Mouse (Mus musculus): ENCODE data around the gene Gm10100. TPM values are rescaled to one million over a fixed set of nuclear protein-coding genes. Genes with fewer than 3 reads are reported as not detected.
"Not testable (repeated sequence)": the region's sequence is repeated elsewhere in the genome, so short reads cannot be mapped to it uniquely, and the experiment has no call there.

Gm10100 gene
- polyA plus RNA-seq, 1 experiment from 2014 or later = not detected

GRCm38 (mm10) chr10:77728280-77728679 lies 2.0 kb downstream of the Gm10100 start:
- Histone ChIP-seq H3K9me3 (ENCODE audit: low read depth, low read length) (no peaks in the 10 kb centered on the region), H3K4me1 (ENCODE audit: insufficient read depth) (no peaks in the 10 kb centered on the region), H3K9ac (no peak overlapping the region), H3K27ac (ENCODE audit: low read depth) (no peak overlapping the region), H3K4me2 (no peak overlapping the region), H3K36me3 (ENCODE audit: insufficient read depth) (no peaks in the 10 kb centered on the region), H3K27me3 (ENCODE audit: insufficient read depth, low read length) (no peaks in the 10 kb centered on the region), H3K4me3 (ENCODE audit: low read depth, low read length) (no peak overlapping the region)
- DNase-seq (peak; percentile 2), ATAC-seq (ENCODE audit: insufficient read depth) (no peak)
- TF ChIP-seq CTCF (IDR thresholded peaks at IDR 0.05; ENCODE audit: low read depth) = no peak
- WGBS = 57% methylated on average over 4 of the region's 4 CpGs

- Histone ChIP-seq H3K27ac (ENCODE audit: low read depth) (no peak overlapping the region), H3K4me3 (ENCODE audit: low read depth, low read length) (no peak overlapping the region), H3K27me3 (ENCODE audit: insufficient read depth, low read length) (no peaks in the 10 kb centered on the region), H3K36me3 (ENCODE audit: insufficient read depth) (no peaks in the 10 kb centered on the region), H3K9ac (no peak overlapping the region), H3K4me2 (no peak overlapping the region), H3K4me1 (ENCODE audit: insufficient read depth) (no peaks in the 10 kb centered on the region), H3K9me3 (ENCODE audit: low read depth, low read length) (no peaks in the 10 kb centered on the region)
- peak; percentile 48 for TF ChIP-seq CTCF (IDR thresholded peaks at IDR 0.05; ENCODE audit: low read depth)
- ATAC-seq (ENCODE audit: insufficient read depth) (no peak), DNase-seq (peak; percentile 17)
- 46% methylated on average over 4 of the region's 4 CpGs for WGBS
Observed at GRCm38 (mm10) chr10:77729241-77729640, 3.0 kb downstream of the Gm10100 start.

- Histone ChIP-seq H3K4me3 (ENCODE audit: low read depth, low read length) (no peak overlapping the region), H3K27ac (ENCODE audit: low read depth) (no peak overlapping the region), H3K9ac (no peak overlapping the region), H3K27me3 (ENCODE audit: insufficient read depth, low read length) (no peaks in the 10 kb centered on the region), H3K4me2 (no peak overlapping the region), H3K36me3 (ENCODE audit: insufficient read depth) (no peaks in the 10 kb centered on the region), H3K4me1 (ENCODE audit: insufficient read depth) (no peaks in the 10 kb centered on the region), H3K9me3 (ENCODE audit: low read depth, low read length) (0 out of 2 replicates have a peak, but pooled peaks cover 5% of the 10 kb centered on the region)
- TF ChIP-seq CTCF (IDR thresholded peaks at IDR 0.05; ENCODE audit: low read depth) = no peak
- ATAC-seq (ENCODE audit: insufficient read depth) (no peak), DNase-seq (no peak)
- WGBS = 87% methylated on average over 1 of the region's 1 CpGs
Observed at GRCm38 (mm10) chr10:77735928-77736327, 9.6 kb downstream of the Gm10100 start.

GRCm38 (mm10) chr10:77738929-77739328 lies 12.6 kb downstream of the Gm10100 start:
- Histone ChIP-seq H3K4me1 (ENCODE audit: insufficient read depth) (no peaks in the 10 kb centered on the region), H3K27ac (ENCODE audit: low read depth) (no peak overlapping the region), H3K9me3 (ENCODE audit: low read depth, low read length) (0 out of 2 replicates have a peak, but pooled peaks cover 5% of the 10 kb centered on the region), H3K36me3 (ENCODE audit: insufficient read depth) (no peaks in the 10 kb centered on the region), H3K9ac (no peak overlapping the region), H3K4me3 (ENCODE audit: low read depth, low read length) (no peak overlapping the region), H3K27me3 (ENCODE audit: insufficient read depth, low read length) (no peaks in the 10 kb centered on the region), H3K4me2 (no peak overlapping the region)
- 76% methylated on average over 4 of the region's 4 CpGs for WGBS
- no peak for TF ChIP-seq CTCF (IDR thresholded peaks at IDR 0.05; ENCODE audit: low read depth)
- DNase-seq (no peak), ATAC-seq (ENCODE audit: insufficient read depth) (no peak)

- 56% methylated on average over 5 of the region's 5 CpGs for WGBS
- H3K9ac ChIP-seq; ATAC-seq (ENCODE audit: insufficient read depth); H3K36me3 ChIP-seq (ENCODE audit: insufficient read depth); H3K27ac ChIP-seq (ENCODE audit: low read depth); H3K27me3 ChIP-seq (ENCODE audit: insufficient read depth, low read length); H3K4me3 ChIP-seq (ENCODE audit: low read depth, low read length); H3K9me3 ChIP-seq (ENCODE audit: low read depth, low read length); DNase-seq; H3K4me1 ChIP-seq (ENCODE audit: insufficient read depth); H3K4me2 ChIP-seq: not testable (repeated sequence)
Observed at GRCm38 (mm10) chr10:77741924-77742688, 15.8 kb downstream of the Gm10100 start, which contains the start of gene Gm18596. Gm18596 (minus strand) TSS chr10:77742638.

DNA sequence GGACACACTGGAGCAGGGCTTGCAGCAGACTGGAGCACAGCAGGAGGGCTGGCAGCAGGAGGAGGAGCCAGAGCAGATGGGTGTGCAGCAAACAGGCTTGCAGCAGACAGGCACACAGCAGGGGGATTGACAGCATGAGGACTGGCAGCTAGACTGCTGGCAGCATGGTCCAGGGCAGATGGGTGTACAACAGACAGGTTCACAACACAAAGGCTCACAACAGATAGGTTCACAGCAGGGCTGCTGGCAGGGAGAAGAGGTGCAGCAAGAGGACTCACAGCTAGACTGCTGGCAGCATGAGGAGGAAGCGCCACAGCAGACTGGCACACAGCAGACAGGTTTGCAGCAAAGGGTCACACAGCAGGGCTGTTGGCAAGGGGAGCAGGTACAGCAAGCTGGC lies 24.4 kb downstream of the Gm10100 start:
- not testable (repeated sequence) for H3K9me3 ChIP-seq (ENCODE audit: low read depth, low read length); H3K4me2 ChIP-seq; H3K4me1 ChIP-seq (ENCODE audit: insufficient read depth); H3K4me3 ChIP-seq (ENCODE audit: low read depth, low read length); H3K27me3 ChIP-seq (ENCODE audit: insufficient read depth, low read length); DNase-seq; H3K36me3 ChIP-seq (ENCODE audit: insufficient read depth); ATAC-seq (ENCODE audit: insufficient read depth); H3K27ac ChIP-seq (ENCODE audit: low read depth); H3K9ac ChIP-seq
- 75% methylated on average over 1 of the region's 1 CpGs for WGBS

GRCm38 (mm10) chr10:77751254-77751653 lies 25.0 kb downstream of the Gm10100 start, which contains the start of gene Gm9736:
Gm9736 (minus strand) TSS chr10:77751354.
- not testable (repeated sequence) for H3K9ac ChIP-seq; H3K27me3 ChIP-seq (ENCODE audit: insufficient read depth, low read length); ATAC-seq (ENCODE audit: insufficient read depth); H3K9me3 ChIP-seq (ENCODE audit: low read depth, low read length); H3K4me1 ChIP-seq (ENCODE audit: insufficient read depth); H3K4me3 ChIP-seq (ENCODE audit: low read depth, low read length); H3K36me3 ChIP-seq (ENCODE audit: insufficient read depth); H3K4me2 ChIP-seq; H3K27ac ChIP-seq (ENCODE audit: low read depth); DNase-seq
- 67% methylated on average over 1 of the region's 1 CpGs for WGBS
